Mouse (Mus musculus) thymus, postnatal 14 days (tissue): Measurements from ENCODE around the gene Rpgrip1.
A peak's percentile ranks its signal among the peaks of the same experiment; 100 is the strongest.
"Not testable (repeated sequence)": the region's sequence is repeated elsewhere in the genome, so short reads cannot be mapped to it uniquely, and the experiment has no call there.

Experiments
- DNase-seq: peaks from one replicate; pipeline ENCODE4 v3.0.0; 2021

Gene Rpgrip1

DNA sequence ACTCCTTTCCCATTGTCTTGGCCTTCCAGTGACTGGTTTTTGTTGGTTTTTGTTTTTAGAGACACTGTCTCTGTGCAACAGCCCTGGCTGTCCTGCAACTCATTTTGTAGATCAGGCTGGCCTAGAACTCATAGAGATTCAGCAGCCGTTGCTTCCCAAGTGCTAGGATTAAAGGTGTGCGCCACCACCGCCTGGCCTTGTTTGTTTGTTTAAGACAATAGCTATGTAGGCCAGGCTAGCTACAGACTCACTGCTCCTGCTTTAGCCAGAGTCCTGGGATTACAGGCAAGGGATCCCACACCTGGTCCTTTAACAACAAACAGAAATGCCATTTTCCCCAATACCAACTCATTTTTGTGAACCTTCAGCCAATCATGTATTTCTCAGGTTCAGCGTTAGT lies at the start of gene Rpgrip1:
Gene Rpgrip1, plus strand, starts transcription at position 359 of the 400 bp plus-strand sequence.
- no peak for DNase-seq

DNA sequence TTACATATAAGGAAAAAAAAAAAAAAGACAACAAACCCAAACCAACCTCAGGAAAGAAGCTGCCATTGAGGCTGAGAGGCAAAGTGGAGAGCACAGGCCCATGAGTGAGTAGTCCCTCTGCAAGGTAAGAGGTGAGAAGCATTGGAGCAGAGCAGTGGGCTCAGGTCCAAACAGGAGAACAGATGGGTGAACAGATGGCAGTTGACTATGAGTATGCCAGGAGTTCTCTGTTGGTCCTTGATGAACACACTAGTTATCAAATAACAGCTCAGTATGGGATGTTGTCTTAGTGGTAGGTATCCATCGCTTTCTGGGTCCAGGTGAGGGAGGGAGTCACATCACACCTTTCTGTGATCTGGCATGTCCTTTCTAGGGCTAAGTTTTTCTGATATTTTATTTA lies 49.7 kb upstream of the Rpgrip1 start:
- no peak for DNase-seq

DNA sequence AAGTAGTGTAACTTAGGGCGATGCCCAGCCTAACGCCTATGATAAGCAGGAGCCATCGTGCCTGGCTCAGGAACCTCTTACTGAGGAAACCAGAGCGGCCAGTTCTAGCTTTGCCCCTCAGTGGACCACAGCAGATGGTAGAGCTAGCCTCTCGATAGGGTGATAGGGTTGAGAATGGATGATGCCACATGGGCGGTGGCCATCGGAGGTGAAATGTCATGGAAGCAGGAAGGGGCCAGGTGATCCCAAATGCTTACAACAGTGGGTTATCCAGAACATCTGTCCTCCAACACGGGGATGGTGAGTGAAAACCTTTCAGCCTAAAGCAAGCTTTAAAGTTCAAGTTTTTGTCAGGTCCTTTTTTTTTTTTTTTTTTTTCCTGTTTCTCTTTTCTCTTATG lies 48.7 kb upstream of the Rpgrip1 start:
- no peak for DNase-seq

DNA sequence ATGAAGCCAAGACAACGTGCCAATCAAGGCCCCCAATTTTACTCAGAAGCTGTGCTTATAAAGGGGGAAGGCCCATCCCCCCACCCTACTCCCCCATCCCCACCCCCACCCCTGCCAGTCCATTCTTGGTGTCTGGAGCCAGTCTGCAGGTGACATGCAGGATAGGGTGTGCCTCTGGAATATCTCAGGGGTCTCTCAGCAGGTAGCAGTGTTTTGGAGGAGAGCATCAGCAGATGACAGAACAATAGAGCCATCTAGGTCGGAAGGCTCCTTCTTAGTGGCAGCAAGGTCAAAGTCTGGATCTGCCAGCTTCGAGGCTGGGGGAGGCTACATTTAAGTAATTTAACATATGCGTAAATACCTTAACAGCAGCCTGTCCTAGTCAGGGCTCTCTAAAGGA lies 44.4 kb upstream of the Rpgrip1 start:
- no peak for DNase-seq

DNA sequence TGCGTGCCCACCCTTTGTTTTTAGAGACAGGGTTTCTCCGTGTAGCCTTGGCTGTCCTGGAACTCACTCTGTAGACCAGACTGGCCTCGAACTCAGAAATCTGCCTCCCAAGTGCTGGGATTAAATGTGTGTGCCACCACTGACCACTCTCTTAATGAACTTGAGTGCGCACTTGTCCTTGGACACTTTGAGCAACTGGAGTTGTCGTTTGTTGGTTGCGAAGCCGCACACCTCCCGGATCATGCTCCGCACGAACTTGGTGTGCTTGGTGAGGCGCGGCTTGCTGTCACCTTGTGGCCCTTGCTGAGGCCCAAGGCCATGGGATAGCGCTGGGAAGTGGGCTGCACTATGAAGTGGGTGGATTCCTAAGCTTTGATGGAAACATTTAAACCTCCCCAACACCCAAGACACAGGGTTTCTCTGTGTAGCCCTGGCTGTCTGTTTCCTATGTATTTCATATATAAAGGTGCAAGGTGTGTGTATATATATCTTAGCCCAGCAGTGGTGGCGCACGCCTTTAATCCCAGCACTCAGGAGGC lies 38.8 kb upstream of the Rpgrip1 start:
- DNase-seq = no peak

DNA sequence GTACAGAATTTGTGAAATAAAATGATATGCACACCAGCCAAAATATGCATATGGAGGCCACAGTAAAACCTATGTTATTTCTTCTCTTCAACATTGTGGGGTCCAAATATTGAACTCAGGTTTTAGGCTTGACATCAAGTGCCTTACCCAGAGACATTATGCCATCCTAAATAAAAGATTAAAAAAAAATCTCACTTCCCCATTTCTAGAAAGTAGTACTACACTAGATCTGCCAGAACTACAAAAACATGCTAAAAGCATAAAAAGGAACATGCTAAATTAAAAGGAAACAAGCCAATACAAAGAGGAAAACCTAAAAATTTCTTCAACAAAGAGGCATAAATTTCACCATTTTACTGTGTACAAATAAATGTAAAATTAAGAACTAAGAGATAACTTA lies 27.4 kb upstream of the Rpgrip1 start:
- no peak for DNase-seq

DNA sequence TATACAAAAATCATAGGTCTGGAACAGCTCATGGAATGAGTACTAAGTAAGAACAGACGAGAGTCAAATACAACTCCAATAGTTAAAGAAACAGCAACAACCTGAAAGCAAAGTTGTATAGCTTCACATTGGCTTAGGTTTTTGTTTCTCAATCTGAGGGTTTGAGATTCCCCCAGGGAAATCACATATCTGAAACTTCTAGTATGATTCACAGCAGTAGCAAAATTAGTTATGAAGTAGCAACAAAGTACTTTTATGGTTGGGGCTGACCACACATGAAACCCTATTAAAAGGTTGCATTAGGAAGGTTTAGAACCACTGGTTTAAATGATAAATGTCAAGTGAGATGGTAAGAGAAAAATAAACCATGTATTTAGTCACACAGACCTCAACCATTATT lies 16.0 kb upstream of the Rpgrip1 start:
- no peak for DNase-seq

DNA sequence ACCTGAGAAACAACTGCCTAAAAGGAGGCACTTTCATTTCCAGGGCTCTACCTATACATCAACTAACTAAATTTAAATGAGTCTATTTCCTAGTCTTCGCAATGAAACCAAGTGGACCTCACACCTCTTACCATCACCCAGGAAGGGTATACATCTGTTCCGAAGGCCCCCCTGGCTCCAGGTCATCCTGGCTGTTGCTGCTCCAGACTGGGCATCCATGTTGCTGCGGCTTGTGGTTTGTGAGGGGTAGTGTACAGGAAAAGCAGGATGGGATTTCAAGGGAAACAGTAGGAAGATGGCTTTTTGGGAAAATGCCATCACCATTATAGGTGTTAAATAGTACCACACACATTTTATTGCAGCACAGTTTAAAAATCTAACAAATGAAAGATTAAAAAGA lies 13.3 kb upstream of the Rpgrip1 start:
- not testable (repeated sequence) for DNase-seq

DNA sequence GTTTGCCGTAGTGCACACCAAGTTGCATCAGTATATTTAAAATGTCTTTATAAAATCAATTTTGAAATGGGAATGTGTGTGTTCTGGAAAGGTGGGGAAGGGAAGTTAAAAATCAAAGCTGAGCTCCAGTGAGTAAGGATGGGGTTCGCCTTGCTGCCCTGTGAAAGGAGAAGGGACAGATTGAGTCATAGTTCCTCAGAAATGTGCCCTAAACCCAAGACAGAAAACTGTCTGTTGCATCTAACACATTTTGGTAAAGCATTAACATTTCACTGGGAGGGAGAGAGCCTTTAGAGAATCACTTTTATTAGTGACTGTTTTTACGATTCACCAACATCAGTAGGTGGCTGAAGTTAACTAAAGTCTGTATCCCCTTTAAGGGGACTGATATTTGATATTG lies 12.1 kb upstream of the Rpgrip1 start:
- DNase-seq = not testable (repeated sequence)

DNA sequence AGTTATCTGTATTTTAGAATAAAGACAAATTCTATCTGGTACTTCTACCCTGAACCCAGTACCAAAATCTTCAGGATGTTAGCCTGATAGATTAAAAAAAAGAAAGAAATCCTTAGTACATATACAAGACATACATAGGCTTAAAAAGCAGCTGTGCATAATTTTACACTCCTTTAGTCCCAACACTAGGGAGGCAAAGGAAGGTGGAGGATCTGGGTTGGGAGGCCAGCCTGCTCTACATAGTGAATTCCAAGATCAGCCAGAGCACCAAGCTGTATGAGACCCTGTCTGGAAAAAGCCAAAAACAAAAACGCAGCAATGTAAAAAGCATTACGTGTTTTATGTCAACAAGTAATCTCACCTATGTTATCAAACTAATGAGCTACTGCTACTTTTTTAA lies 10.9 kb upstream of the Rpgrip1 start:
- no peak for DNase-seq

DNA sequence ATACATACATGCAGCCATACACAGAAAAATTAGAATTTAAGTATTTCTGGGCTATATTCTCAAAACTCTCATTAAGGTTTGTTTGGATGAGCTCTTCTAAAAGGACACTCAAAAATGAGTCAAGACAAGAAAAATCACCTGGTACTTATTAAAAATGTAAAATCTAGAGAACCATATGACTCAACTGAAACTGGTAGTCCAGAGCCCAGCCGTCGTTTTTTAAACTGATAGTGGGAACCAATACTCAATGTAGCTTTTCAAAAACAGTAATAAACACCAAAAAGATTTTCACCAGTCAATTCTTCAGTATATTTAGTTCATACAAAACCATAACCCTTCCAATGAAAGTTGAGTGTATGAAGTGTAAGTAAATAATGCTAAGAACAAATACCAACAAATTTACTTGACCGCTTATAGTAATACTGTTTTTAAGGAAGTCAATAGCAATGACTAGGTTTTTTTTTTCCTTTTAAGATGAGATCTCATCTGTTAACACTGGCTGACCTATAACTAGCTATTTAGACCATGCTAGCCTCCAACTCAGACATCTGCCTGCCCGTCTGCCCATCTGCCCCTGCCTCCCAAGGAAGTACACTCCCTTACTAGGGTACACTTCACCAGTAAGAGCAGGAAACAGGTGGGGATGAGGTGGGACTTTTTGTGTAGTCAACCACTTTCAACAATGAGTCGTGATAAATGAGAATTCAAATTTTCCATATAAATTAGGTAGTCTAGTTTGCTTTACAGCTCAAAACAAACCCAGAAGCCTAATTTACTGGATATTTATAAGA lies 10.1 kb upstream of the Rpgrip1 start:
- DNase-seq = no peak

DNA sequence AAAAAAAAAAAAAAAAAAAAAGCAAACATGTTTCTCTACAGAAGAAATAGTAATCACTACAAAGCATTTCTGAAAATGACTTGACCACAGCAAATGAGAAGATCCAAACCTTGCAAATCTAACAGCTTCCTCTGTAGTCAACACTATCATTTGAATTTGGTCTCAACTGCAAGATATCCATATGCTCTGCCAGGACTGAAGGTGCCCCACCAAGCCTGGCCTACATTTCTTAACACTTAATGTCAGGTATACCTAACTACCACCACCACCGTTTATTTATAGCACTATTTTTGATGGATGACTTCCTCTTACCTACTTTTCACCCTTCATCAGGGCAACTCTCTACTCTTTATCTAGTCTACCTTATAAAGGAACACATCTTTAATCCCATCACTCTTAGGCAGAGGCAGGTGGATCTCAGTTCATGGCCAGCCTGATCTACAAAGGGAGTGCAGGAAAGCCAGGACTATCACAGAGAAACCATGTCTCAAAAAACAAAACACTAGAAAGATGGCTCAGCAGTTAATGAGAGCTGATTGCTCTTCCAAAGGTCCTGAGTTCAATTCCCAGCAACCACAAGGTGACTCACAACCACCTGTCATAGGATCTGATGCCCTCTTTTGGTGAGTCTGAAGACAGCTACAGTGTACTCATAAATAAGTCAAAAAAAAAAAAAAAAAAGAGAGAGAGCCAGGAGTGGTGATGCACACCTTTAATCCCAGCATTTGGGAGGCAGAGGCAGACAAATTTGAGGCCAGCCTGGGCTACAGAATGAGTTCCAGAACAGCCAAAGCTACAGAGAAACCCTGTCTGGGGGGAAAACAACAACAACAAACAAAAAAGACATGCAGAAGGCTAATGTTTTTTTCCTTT lies 9.0 kb upstream of the Rpgrip1 start:
- DNase-seq = no peak

DNA sequence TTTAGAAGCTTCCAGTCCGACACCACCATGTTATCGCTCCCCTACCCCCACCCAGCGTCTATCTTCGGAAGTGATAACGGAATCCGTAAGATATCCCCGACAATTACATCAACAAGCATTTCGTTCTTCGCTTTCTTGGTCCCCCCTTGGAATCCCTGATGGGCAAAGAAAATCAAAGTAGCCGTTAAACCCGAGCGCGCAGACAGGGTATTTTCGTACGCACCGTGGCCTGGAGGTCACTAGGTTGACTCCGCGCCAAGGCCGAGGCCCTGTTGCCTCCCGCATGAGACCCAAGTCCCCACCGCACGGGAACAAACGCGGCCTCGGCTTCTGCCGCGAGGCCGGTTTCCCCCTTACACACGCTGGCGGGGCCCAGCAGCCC lies 7.0 kb upstream of the Rpgrip1 start:
- peak; percentile 65 for DNase-seq

DNA sequence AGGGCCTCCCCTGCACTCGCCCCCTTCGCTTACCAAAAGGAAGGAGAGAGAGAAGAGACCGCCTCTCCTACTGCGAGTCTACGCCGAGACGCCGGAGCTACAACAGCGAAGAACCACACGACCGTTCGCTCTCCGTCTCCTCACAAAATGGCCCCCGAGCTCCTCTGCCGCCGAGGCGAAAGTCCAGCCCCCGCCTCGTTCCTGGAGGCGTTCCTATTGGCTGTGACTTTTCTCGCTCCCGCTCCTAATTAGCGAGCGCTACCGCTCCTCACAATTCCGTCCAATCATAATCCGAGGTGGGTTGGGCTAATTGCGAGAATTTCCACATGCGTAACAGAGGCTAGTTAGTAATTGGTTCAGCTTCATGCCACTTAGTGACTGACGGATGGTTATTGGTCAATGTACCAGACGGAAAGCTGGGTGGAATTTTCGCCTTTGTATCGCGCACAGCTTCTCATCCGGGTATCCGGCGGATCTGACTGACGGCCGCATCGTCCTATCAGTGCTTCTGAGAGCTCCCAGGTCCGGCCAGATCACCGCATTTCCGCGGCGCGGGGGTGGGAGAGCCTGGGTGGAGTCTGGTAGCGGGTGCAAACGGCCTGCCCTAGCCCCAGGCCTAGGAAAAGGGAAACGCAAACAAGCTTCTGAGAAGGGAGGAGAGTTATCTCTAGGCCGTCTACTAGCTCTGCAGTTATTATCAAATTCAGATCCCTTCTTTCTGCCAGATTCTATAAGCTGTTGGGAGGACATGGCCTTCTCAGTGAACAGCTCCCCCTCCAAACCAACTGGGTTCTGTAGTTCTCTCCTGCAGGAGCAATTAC lies 6.4 kb upstream of the Rpgrip1 start, which contains the start of gene Hnrnpc:
Gene Hnrnpc, minus strand, starts transcription at position 173 of the 821 bp plus-strand sequence.
- DNase-seq = peak; percentile 100

DNA sequence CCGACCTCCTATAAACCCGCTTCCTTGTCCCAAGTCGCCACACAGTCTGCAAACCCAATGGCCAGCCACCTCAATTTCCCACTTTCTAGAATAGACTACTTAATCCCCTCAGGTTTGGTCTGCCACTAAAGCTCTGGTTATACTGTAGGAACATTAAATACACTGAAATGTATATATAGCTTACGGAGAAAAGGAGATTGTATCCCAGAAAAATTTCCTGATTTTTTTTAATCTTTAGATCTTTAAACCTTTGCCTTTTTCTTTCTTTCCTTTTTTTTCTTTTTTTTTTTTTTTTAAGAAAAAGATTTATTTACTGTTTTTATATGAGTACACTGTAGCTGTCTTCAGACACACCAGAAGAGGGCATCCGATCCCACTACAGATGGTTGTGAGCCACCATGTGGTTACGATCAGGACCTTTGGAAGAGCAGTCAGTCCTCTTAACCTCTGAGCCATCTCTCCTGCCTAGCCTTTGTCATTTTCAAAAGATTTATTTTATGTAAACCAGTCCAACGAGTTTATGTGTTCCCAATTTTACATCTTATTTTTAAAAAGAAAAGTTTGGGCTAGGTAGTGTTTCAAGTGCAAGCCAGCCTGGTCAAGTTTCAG lies 5.7 kb upstream of the Rpgrip1 start:
- no peak for DNase-seq

DNA sequence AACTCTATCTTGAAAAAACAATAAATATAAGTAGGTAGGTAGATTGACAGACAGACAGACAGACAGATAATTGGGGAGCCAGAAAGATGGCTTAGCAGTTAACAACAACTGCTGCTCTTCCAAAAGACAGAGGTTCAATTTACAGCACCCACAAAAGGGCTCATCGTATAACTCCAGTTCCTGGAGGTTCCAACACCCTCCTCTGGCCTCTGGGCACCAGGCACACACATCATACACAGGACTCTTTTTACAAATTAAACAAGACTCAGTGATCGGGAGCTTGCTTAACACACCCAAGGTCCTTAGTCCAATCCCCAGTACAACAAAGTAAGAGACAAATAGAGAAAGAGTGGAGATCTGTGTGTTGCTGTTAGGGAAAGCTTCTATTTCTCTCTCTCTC lies 5.2 kb upstream of the Rpgrip1 start:
- DNase-seq = no peak

DNA sequence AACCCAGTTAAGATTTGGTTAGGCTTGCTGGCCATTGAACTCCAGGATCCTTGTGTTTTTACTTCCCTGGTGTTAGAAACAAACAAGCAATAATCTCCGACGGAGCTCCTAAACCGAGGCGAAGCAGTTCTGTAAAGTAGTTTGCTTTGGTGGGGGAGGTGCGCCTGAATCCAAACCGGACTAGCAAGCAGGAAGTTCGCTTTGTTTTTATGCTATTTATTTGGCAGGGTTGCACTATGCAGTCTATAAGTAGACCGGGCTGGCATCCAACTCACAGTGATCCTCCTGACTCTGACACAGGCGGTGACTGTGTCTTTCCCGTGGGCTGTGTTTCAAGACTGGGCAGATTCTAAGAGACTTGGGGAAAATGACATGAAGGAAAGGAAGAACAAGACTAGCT lies 3.8 kb upstream of the Rpgrip1 start:
- peak; percentile 38 for DNase-seq

DNA sequence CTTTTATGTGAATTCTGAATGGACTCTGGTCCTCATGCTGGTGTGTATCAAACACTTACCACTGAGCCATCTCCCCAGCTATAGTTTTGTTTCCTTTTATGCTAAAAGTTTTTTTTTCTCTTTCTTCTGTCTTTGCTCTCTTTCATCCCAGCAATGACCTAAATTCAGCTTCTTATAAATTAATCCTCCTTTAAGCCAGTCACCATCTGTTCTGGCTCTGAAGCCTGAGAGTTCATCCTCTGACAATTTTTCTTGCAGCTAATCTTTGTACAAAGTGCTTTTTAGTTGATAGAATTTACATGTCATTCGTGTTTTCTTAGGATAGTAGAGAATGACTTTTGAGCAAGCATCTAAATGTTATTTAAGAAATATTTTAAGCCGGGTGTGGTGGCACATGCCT lies 2.5 kb upstream of the Rpgrip1 start:
- DNase-seq = no peak

DNA sequence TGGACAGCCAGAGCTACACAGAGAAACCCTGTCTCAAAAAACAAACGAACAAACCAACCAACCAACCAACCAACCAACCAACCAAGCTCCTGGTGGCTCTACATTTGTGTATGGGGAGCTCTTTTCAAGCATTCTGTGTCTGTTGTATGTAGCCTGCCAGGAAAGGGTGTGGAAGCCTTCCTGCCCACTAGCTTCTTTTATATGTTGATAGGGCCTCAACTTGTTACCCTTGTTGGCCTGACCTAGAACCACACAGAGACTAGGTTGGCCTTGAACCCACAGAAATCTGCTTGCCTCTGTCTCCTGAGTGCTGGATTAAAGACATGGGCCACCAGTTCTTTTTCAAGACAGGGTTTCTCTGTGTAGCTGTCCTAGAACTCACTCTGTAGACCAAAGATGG lies 3.6 kb downstream of the Rpgrip1 start:
- no peak for DNase-seq

DNA sequence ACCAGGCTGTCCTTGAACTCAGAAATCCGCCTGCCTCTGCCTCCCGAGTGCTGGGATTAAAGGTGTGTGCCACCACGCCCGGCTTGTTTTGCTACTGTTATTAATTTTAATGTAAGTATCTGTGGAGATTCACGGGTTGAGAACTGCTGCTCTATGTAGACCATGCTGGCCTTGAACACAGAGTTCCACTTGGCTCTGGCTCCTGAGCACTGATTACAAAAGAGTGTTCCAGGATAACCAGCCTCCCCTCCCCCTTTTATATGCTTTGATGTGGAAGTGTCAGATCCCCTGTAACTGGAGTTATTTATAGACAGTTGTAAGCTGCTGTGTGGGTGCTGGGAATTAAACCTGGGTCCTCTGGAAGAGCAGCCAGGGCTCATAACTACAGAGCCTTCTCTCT lies 6.7 kb downstream of the Rpgrip1 start:
- no peak for DNase-seq

DNA sequence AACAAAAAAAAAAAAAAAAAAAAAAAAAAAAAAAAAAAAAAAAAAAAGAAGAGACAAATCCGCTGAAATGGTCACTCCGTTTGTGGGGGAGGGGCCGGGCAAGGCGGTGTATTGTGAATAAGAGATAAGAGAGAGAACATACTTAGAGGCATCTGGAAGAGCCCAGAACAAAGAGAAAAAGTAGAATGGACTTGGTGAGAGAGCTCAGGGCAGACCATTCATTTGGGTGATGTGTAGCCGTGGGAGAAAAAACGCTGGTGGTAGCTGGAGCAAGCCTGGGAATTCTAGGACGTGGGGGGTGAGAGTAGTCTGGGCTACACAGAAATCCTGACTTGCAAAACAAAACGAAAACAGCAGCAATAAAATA lies 7.9 kb downstream of the Rpgrip1 start:
- DNase-seq = no peak

DNA sequence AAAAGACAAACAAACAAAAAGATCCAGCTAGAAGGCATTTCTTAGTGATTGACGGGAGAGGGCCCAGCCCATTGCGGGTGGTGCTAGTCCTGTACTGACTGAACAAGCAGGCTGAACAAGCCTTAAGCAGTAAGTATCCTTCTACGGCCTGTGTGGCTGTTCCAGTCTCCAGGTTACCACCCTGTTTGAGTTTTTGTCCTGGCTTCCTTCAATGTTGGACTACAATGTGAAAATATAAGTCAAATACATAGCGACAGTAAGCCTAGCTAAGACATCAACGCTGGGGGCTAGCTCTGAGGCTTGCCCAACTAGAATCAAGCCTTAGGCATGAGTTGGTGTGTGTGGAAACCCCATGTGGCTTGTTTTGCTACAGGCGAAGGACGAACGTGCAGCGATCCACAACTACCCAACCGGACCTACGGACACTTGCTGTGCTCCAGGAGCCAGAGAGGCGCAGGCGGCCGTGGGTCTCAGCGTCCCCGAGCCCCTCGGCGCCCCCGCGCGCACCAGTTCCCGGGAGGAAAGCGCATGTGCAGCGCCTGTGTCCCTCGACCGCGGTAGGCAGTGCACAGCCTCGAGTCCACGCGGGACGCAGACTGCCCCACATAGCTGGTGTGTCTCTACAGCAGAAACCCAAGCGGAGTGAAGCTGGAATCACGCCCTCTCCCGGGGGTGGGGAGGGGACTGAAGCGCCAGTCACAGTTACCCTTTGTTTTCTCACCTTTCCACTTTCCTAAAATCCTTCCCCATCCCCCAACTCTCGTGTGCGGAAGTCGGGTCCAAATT lies 8.5 kb downstream of the Rpgrip1 start:
- DNase-seq = peak; percentile 54
